Mouse (Mus musculus) MEL (cell line): ENCODE data around the gene Nell1. TPM values are rescaled to one million over a fixed set of nuclear protein-coding genes. Genes with fewer than 3 reads are reported as not detected.

Experiments
- DNase-seq: peaks from one replicate; pipeline ENCODE4 v3.0.0; 2011; ENCODE audit warnings: low read depth, low spot score
- H3K27ac ChIP-seq: 2 replicates; pipeline ENCODE4 v1.5.1; 2012; ENCODE audit warnings: low read depth, mild to moderate bottlenecking, control low read depth, low read length, moderate library complexity; ENCODE audit not compliant: control insufficient read depth
- H3K27me3 ChIP-seq, 2 experiments: fragments of 150-350 bp in 1 of 2; sonication (generic) in 1 of 2; 2 replicates each; pipeline ENCODE4 v1.6.1; 2012; ENCODE audit warnings: low read length in 2 of 2, mild to moderate bottlenecking in 2 of 2, improper control_type of control experiment in 1 of 2, moderate library complexity in 1 of 2; ENCODE audit not compliant: insufficient read depth in 2 of 2, control insufficient read depth in 1 of 2
- H3K36me3 ChIP-seq, 2 experiments: 2 replicates each; pipeline ENCODE4 v1.6.1; 2012 to 2014; ENCODE audit warnings: low read length in 2 of 2, improper control_type of control experiment in 1 of 2, inconsistent platforms in 1 of 2, mild to moderate bottlenecking in 1 of 2; ENCODE audit not compliant: insufficient read depth in 2 of 2, control insufficient read depth in 1 of 2
- H3K4me1 ChIP-seq, 2 experiments: fragments of 150-350 bp in 1 of 2; sonication (generic) in 1 of 2; 2 replicates each; pipeline ENCODE4 v1.6.1; 2012; ENCODE audit warnings: low read length in 2 of 2, improper control_type of control experiment in 1 of 2, mild to moderate bottlenecking in 1 of 2; ENCODE audit not compliant: insufficient read depth in 2 of 2, control insufficient read depth in 1 of 2
- H3K4me3 ChIP-seq, 2 experiments: fragments of 150-350 bp in 1 of 2; sonication (generic) in 1 of 2; 2 replicates each; pipeline ENCODE4 v1.5.1; 2012; ENCODE audit warnings: low read depth in 2 of 2, low read length in 2 of 2, mild to moderate bottlenecking in 2 of 2, moderate library complexity in 2 of 2, control low read depth in 1 of 2, improper control_type of control experiment in 1 of 2; ENCODE audit not compliant: control insufficient read depth in 1 of 2, insufficient read depth in 1 of 2
- H3K79me2 ChIP-seq: 2 replicates; pipeline ENCODE4 v1.6.1; 2012; ENCODE audit warnings: mild to moderate bottlenecking, low read length, moderate library complexity; ENCODE audit not compliant: control insufficient read depth, poor library complexity, insufficient read depth
- H3K9ac ChIP-seq: 2 replicates; pipeline ENCODE4 v1.6.1; 2012; ENCODE audit warnings: low read depth, mild to moderate bottlenecking, control low read depth, low read length, moderate library complexity; ENCODE audit not compliant: control insufficient read depth, poor library complexity, severe bottlenecking
- H3K9me3 ChIP-seq: fragments of 150-350 bp; sonication (generic); replicated peaks from 2 replicates; pipeline ENCODE4 v1.6.1; 2012; ENCODE audit warnings: mild to moderate bottlenecking, low read length, improper control_type of control experiment, moderate library complexity; ENCODE audit not compliant: insufficient read depth
- CHD1 ChIP-seq: IDR thresholded peaks from 2 replicates; pipeline ENCODE4 v1.6.1; 2012; ENCODE audit warnings: low read depth, mild to moderate bottlenecking, inconsistent platforms, low read length, improper control_type of control experiment
- CHD2 ChIP-seq: IDR thresholded peaks from 2 replicates; pipeline ENCODE4 v1.6.1; 2011; ENCODE audit warnings: low read length, improper control_type of control experiment
- CTCF ChIP-seq, 3 experiments: IDR thresholded peaks in 2 of 3; conservative IDR thresholded peaks in 1 of 3; 2 replicates each; pipeline ENCODE4 v1.5.1; 2011 to 2012; ENCODE audit warnings: low read length in 3 of 3, low read depth in 2 of 3, mild to moderate bottlenecking in 2 of 3, improper control_type of control experiment in 1 of 3, inconsistent platforms in 1 of 3, mixed read lengths in 1 of 3, moderate library complexity in 1 of 3; ENCODE audit not compliant: control insufficient read depth in 1 of 3, insufficient read depth in 1 of 3, poor library complexity in 1 of 3, severe bottlenecking in 1 of 3
- ETS1 ChIP-seq: IDR thresholded peaks from 2 replicates; pipeline ENCODE4 v1.6.1; 2012; ENCODE audit warnings: low read depth, mild to moderate bottlenecking, inconsistent platforms, low read length, improper control_type of control experiment, moderate library complexity
- GATA1 ChIP-seq: IDR thresholded peaks from 2 replicates; pipeline ENCODE4 v1.6.1; 2011; ENCODE audit warnings: low read depth, low read length, improper control_type of control experiment
- HCFC1 ChIP-seq: IDR thresholded peaks from 2 replicates; pipeline ENCODE4 v1.6.1; 2012; ENCODE audit warnings: low read depth, mild to moderate bottlenecking, inconsistent platforms, low read length, improper control_type of control experiment, moderate library complexity
- MAX ChIP-seq: IDR thresholded peaks from 2 replicates; pipeline ENCODE4 v1.6.1; 2011; ENCODE audit warnings: low read length, improper control_type of control experiment
- MEF2A ChIP-seq: IDR thresholded peaks from 2 replicates; pipeline ENCODE4 v1.6.1; 2014; ENCODE audit warnings: low read depth, mild to moderate bottlenecking, inconsistent platforms, low read length, improper control_type of control experiment; ENCODE audit not compliant: poor library complexity, insufficient replicate concordance, severe bottlenecking; ENCODE audit errors: extremely low read depth
- MXI1 ChIP-seq: IDR thresholded peaks from 2 replicates; pipeline ENCODE4 v1.6.1; 2011; ENCODE audit warnings: mild to moderate bottlenecking, low read depth, low read length, improper control_type of control experiment
- POLR2AphosphoS5 ChIP-seq: IDR thresholded peaks from 2 replicates; pipeline ENCODE4 v1.6.1; 2012; ENCODE audit warnings: low read depth, borderline replicate concordance, mild to moderate bottlenecking, inconsistent platforms, low read length, moderate library complexity, mixed read lengths
- RAD21 ChIP-seq: IDR thresholded peaks from 2 replicates; pipeline ENCODE4 v1.6.1; 2011; ENCODE audit warnings: mild to moderate bottlenecking, low read depth, low read length, improper control_type of control experiment
- RCOR1 ChIP-seq: IDR thresholded peaks from 2 replicates; pipeline ENCODE4 v1.6.1; 2012; ENCODE audit warnings: low read depth, mild to moderate bottlenecking, inconsistent platforms, low read length, improper control_type of control experiment
- TAL1 ChIP-seq: IDR thresholded peaks from 2 replicates; pipeline ENCODE4 v1.6.1; 2012; ENCODE audit warnings: mild to moderate bottlenecking, inconsistent platforms, low read length, moderate library complexity, mixed read lengths
- TCF12 ChIP-seq: IDR thresholded peaks from 2 replicates; pipeline ENCODE4 v1.6.1; 2014; ENCODE audit warnings: low read depth, mild to moderate bottlenecking, inconsistent platforms, low read length, improper control_type of control experiment, moderate library complexity
- USF1 ChIP-seq: IDR thresholded peaks from 2 replicates; pipeline ENCODE4 v1.6.1; 2014; ENCODE audit warnings: low read depth, mild to moderate bottlenecking, inconsistent platforms, low read length, improper control_type of control experiment, moderate library complexity
- USF2 ChIP-seq, 2 experiments: IDR thresholded peaks; 2 replicates each; pipeline ENCODE4 v1.6.1; 2011 to 2012; ENCODE audit warnings: improper control_type of control experiment in 2 of 2, low read length in 2 of 2, borderline replicate concordance in 1 of 2, inconsistent platforms in 1 of 2, low read depth in 1 of 2, mild to moderate bottlenecking in 1 of 2; ENCODE audit not compliant: insufficient read depth in 1 of 2
- ZKSCAN1 ChIP-seq: IDR thresholded peaks from 2 replicates; pipeline ENCODE4 v1.6.1; 2012; ENCODE audit warnings: low read depth, mild to moderate bottlenecking, inconsistent platforms, low read length, improper control_type of control experiment, moderate library complexity
- polyA plus RNA-seq, 2 experiments: library from polyadenylated mRNA; stranded (reverse) in 1 of 2; unstranded in 1 of 2; fragments of >175 nt in 1 of 2; fragments of >200 nt in 1 of 2; gene quantifications; 2 replicates each; pipeline versions ENCODE4 v1.2.1 to v1.2.4; 2012; ENCODE audit warnings: low replicate concordance in 2 of 2, low read depth in 1 of 2; ENCODE audit not compliant: insufficient read length in 2 of 2, insufficient read depth in 1 of 2, missing spikeins in 1 of 2
- total RNA-seq: library from RNA; depleted of rRNA; stranded (reverse); fragments of 300-350 nt; gene quantifications from 2 replicates; pipeline ENCODE4 v1.2.3, GENCODE M21; 2012

Gene Nell1
- total and polyA plus RNA-seq, 3 experiments, result not detected

DNA sequence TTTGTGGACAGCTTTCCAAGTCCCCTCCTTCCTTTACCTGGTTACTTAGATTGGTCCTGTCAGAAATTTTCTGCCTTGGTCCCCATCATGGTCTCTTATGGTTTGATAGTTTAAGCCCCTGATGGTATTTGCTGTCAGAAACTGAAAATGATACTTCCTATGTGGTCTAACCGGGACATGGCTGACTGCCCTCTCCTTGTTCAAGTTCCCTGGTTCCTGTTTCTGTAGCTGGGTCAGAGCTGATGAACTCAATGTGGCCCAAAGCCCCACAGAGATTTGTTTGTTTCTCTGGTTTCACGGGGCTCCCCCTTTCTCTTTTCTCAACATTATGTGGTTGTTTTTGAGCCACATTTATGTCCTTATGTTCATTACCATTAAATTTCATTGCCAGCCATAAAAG lies 30.6 kb downstream of the Nell1 start:
- Histone ChIP-seq H3K36me3 (no peaks in the 10 kb centered on the region), H3K4me3 (no peak overlapping the region), H3K79me2 (no peaks in the 10 kb centered on the region), H3K9me3 (no peaks in the 10 kb centered on the region), H3K9ac (no peak overlapping the region), H3K4me1 (no peaks in the 10 kb centered on the region), H3K27me3 (no peaks in the 10 kb centered on the region), H3K27ac (no peak overlapping the region)
- no peak for TF ChIP-seq RAD21
- no peak for TF ChIP-seq CHD2
- TF ChIP-seq MXI1, result no peak
- DNase-seq, result no peak

DNA sequence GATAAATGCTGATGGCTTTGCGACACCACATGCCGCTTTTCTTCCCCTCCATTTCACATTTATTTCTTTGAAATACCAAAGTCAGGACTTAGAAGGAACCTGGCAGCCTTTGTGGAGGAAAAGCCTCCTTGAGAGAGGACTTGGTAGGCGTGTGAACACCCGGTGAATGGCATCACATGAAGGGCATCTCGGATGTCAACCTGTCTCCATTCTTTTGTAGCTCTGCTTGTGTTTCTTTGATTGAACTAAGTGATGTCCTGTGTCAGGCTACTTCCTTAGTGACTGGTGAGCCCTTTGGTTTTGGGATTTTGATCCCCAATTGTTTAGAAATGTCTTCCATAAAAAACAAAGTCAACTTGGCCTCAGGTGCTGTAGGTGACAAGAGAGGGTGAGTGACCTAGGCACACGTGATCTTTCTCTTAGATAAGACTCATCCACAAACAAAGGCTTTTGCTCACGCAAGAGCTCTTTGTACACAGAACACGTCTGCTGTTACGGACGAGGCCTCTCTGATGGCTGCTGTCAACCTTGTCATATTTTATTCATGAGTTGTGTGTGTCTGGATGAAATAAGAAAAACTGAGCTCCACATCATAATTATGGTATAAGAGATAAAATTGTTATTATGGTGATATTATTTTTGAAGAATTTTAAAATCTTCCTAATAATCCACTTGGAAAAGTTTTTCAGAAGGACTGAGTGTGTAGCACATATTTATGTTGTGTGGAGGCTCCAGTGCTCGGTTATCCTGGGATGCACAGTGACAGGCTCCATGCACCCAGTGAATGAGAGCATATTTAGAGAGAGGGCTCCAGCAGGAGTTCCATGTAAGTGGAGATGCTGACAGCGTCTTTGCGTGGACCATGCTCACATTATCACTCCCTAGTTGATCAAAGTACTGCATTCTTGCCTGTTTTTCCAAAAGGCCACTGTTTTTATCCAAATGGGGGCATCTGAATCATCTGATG lies 60.8 kb downstream of the Nell1 start:
- DNase-seq, result no peak
- no peak overlapping the region for H3K4me3 ChIP-seq
- no peaks in the 10 kb centered on the region for H3K4me1 ChIP-seq
- H3K27me3 ChIP-seq, result no peaks in the 10 kb centered on the region
- no peaks in the 10 kb centered on the region for H3K79me2 ChIP-seq
- H3K36me3 ChIP-seq, result no peaks in the 10 kb centered on the region
- no peaks in the 10 kb centered on the region for H3K9me3 ChIP-seq
- TF ChIP-seq USF2 (IDR thresholded peaks at IDR 0.05; ENCODE audit: borderline replicate concordance in 1 of 2, insufficient read depth in 1 of 2, low read depth in 1 of 2, low read length in 2 of 2), result no peak
- no peak overlapping the region for H3K27ac ChIP-seq
- no peak overlapping the region for H3K9ac ChIP-seq

DNA sequence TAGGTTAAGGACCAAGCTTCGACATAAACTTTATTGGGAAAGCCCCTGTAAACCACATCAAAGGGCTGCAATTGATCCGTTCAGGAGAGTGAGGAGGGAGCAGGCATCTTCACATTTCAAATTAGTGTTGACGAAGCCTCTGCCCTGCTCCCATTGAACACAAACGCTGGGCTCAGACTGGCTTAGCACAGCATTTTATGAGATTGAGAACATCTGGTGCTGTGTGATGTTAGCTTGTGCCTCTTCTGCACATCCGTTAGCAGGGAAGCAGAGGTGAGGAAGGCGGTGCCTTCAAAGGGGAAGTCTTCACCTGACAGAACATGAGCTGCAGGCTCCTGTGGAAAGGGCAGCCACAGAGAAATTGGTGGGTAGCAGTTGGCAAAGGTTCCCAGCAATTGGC lies 66.4 kb downstream of the Nell1 start:
- H3K9ac ChIP-seq, result no peak overlapping the region
- no peaks in the 10 kb centered on the region for H3K9me3 ChIP-seq
- H3K36me3 ChIP-seq, result no peaks in the 10 kb centered on the region
- no peaks in the 10 kb centered on the region for H3K4me1 ChIP-seq
- DNase-seq, result no peak
- no peak for TF ChIP-seq TAL1
- TF ChIP-seq MXI1, result no peak
- no peak for TF ChIP-seq CTCF (IDR thresholded peaks at IDR 0.05 in 2 of 3, conservative IDR thresholded peaks at IDR 0.05 in 1 of 3; ENCODE audit: control insufficient read depth in 1 of 3, insufficient read depth in 1 of 3, low read depth in 2 of 3, low read length in 3 of 3, poor library complexity in 1 of 3, severe bottlenecking in 1 of 3)
- TF ChIP-seq RCOR1, result no peak
- TF ChIP-seq MEF2A, result no peak
- no peak for TF ChIP-seq CHD1
- TF ChIP-seq CHD2, result no peak
- no peak for TF ChIP-seq GATA1
- TF ChIP-seq TCF12, result no peak
- no peak for TF ChIP-seq ZKSCAN1
- no peak for TF ChIP-seq HCFC1
- TF ChIP-seq ETS1, result no peak
- no peak for TF ChIP-seq POLR2AphosphoS5
- no peak for TF ChIP-seq USF1
- no peak for TF ChIP-seq MAX
- no peaks in the 10 kb centered on the region for H3K27me3 ChIP-seq
- no peak overlapping the region for H3K4me3 ChIP-seq
- H3K79me2 ChIP-seq, result no peaks in the 10 kb centered on the region
- no peak overlapping the region for H3K27ac ChIP-seq
